Mouse (Mus musculus) limb, embryonic 13.5 days (tissue): ENCODE measurements around the gene Anapc16. TPM values are rescaled to one million over a fixed set of nuclear protein-coding genes. Genes with fewer than 3 reads are reported as not detected.

Source experiments
- ATAC-seq: fragments of 200-750 bp; cut with Nextera tagmentation; 2 replicates; pipeline ENCODE4 v1.8.0; 2017; ENCODE audit warnings: low read depth, moderate number of reproducible peaks, moderate TSS enrichment; ENCODE audit not compliant: low FRiP score
- H3K27ac ChIP-seq: fragments of 300-500 bp; sonication (generic); 2 replicates; pipeline ENCODE4 v1.5.1; 2015; ENCODE audit warnings: inconsistent platforms, mild to moderate bottlenecking, moderate library complexity
- H3K27me3 ChIP-seq: fragments of 300-500 bp; sonication (generic); 2 replicates; pipeline ENCODE4 v1.6.1; 2015; ENCODE audit warnings: mild to moderate bottlenecking, inconsistent platforms
- H3K36me3 ChIP-seq: fragments of 300-500 bp; sonication (generic); 2 replicates; pipeline ENCODE4 v1.6.1; 2015; ENCODE audit warnings: inconsistent platforms, mild to moderate bottlenecking, moderate library complexity
- H3K4me1 ChIP-seq: fragments of 300-500 bp; sonication (generic); 2 replicates; pipeline ENCODE4 v1.6.1; 2015; ENCODE audit warnings: inconsistent platforms
- H3K4me2 ChIP-seq: fragments of 300-500 bp; sonication (generic); replicated peaks from 2 replicates; pipeline ENCODE4 v1.6.1; 2015; ENCODE audit warnings: inconsistent platforms, mild to moderate bottlenecking, moderate library complexity
- H3K4me3 ChIP-seq: fragments of 300-500 bp; sonication (generic); 2 replicates; pipeline ENCODE4 v1.5.1; 2015; ENCODE audit warnings: moderate library complexity, mild to moderate bottlenecking, inconsistent platforms
- H3K9ac ChIP-seq: fragments of 300-500 bp; sonication (generic); 2 replicates; pipeline ENCODE4 v1.6.1; 2015; ENCODE audit warnings: mild to moderate bottlenecking, inconsistent platforms
- H3K9me3 ChIP-seq: fragments of 300-500 bp; sonication (generic); 2 replicates; pipeline ENCODE4 v1.6.1; 2016; ENCODE audit warnings: inconsistent platforms
- WGBS: fragments of 180-500 bp; shearing (Covaris S2); methylation state at CpG from one replicate; pipeline ENCODE4 v1.1.7; 2015; 5-methylcytosine and 5-hydroxymethylcytosine counted together
- polyA plus RNA-seq: library from polyadenylated mRNA; unstranded; fragments of >200 nt; fragmentation: Nextera tagmentation; extraction: Ambion mirVana; gene quantifications from 2 replicates; pipeline ENCODE4 v1.2.1, GENCODE M21; 2015

Anapc16 gene
- polyA plus RNA-seq, 1 experiment from 2014 or later = 128 TPM

- H3K4me1 ChIP-seq = peaks cover 51% of the 10 kb centered on the region
- H3K9ac ChIP-seq = peak overlapping the region; percentile 78
- peaks cover 15% of the 10 kb centered on the region for H3K36me3 ChIP-seq
- no peaks in the 10 kb centered on the region for H3K27me3 ChIP-seq
- peak overlapping the region; percentile 95 for H3K4me3 ChIP-seq
- WGBS = 20% methylated on average over 16 of the region's 16 CpGs
- H3K4me2 ChIP-seq = peak overlapping the region; percentile 90
- no peak for ATAC-seq
- H3K9me3 ChIP-seq = no peaks in the 10 kb centered on the region
- peak overlapping the region; percentile 95 for H3K27ac ChIP-seq
Measured at GRCm38 (mm10) chr10:59952781-59953563, 50.0 kb downstream of the Anapc16 start.

DNA sequence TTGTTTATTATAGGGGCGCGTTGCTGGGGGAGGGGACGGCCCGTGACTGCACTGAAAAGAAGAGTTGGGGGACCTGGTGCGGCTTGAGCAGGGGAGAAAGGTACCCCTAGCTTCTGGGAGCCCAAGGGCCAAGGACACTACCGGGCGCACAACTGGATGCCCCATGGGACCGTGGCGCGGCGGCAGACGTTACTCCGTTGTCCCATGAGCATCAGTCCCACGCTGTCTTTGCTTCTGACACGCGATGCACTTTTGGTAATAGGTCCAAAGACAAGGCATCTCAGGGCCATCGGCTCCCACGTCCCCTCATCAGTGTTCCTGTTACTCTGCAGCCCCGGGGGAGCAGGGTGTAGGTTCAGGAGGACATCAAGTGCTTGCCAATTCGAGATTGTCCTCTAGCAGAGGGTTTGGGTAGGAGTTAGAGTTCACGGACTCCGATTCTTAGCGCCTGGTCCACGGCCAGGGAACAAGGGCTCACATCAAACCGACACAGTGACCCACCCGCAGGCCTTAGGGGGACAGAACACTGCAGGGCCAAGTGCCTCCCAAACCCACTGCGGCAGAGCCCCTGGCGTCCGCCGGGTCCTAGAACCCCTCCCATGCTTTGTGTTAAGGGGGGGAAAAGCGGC is 50.7 kb downstream of the Anapc16 start:
- Histone ChIP-seq H3K4me2 (peak overlapping the region; percentile 90), H3K4me1 (peaks cover 46% of the 10 kb centered on the region), H3K27ac (peak overlapping the region; percentile 95), H3K4me3 (peak overlapping the region; percentile 95), H3K9me3 (no peaks in the 10 kb centered on the region), H3K36me3 (peaks cover 15% of the 10 kb centered on the region), H3K27me3 (no peaks in the 10 kb centered on the region), H3K9ac (peak overlapping the region; percentile 78)
- WGBS = under 1% methylated on average over 31 of the region's 31 CpGs
- ATAC-seq = peak; percentile 24; the same call in 1 of the 2 replicates

GRCm38 (mm10) chr10:59951211-59952151 is 51.5 kb downstream of the Anapc16 start, which contains the start of gene Ddit4:
Ddit4 (minus strand) TSS chr10:59951834.
- H3K9me3 ChIP-seq = no peaks in the 10 kb centered on the region
- H3K27ac ChIP-seq = peak within 1 kb of the TSS; percentile 95
- H3K4me1 ChIP-seq = peaks cover 38% of the 10 kb centered on the region
- H3K27me3 ChIP-seq = no peaks in the 10 kb centered on the region
- under 1% methylated on average over 76 of the region's 76 CpGs for WGBS
- peak; percentile 98 for ATAC-seq
- peak within 1 kb of the TSS; percentile 98 for H3K9ac ChIP-seq
- peak within 1 kb of the TSS; percentile 95 for H3K4me3 ChIP-seq
- H3K4me2 ChIP-seq = peak within 1 kb of the TSS; percentile 90
- peaks cover 15% of the 10 kb centered on the region for H3K36me3 ChIP-seq

DNA sequence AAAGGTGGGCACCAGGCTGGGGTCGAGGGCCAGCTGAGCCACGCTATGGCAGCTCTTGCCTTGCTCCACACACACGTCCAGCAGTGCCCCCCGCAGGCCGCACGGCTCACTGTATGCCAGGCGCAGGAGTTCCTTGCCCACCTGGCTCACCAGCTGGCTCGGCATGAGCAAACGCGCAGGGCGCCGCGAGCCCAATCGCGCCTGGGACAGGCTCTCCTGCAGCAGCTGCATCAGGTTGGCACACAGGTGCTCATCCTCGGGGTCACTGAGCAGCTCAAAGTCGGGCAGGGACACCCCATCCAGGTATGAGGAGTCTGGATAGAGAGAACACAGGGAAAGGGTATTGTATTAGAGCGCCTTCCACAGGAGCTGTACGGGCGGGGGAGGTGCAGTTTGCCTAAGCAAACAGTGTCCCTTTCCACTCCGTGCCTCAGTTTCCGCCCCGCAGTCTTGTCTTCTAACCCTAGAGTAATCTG is 52.2 kb downstream of the Anapc16 start:
- Histone ChIP-seq H3K27ac (peak overlapping the region; percentile 91), H3K4me2 (peak overlapping the region; percentile 90), H3K4me1 (peaks cover 35% of the 10 kb centered on the region), H3K27me3 (no peaks in the 10 kb centered on the region), H3K4me3 (peak overlapping the region; percentile 95), H3K9me3 (no peaks in the 10 kb centered on the region), H3K9ac (peak overlapping the region; percentile 98), H3K36me3 (peaks cover 15% of the 10 kb centered on the region)
- 0 out of 2 replicates have a peak, but pooled peaks have one; percentile 9 for ATAC-seq
- WGBS = under 1% methylated on average over 23 of the region's 23 CpGs

GRCm38 (mm10) chr10:59949783-59950605 is 52.9 kb downstream of the Anapc16 start:
- no peak for ATAC-seq
- Histone ChIP-seq H3K9me3 (no peaks in the 10 kb centered on the region), H3K4me3 (peak overlapping the region; percentile 95), H3K36me3 (peaks cover 15% of the 10 kb centered on the region), H3K4me2 (peak overlapping the region; percentile 90), H3K27me3 (no peaks in the 10 kb centered on the region), H3K4me1 (peaks cover 35% of the 10 kb centered on the region), H3K27ac (peak overlapping the region; percentile 91), H3K9ac (peak overlapping the region; percentile 98)
- WGBS = 37% methylated on average over 15 of the region's 15 CpGs

GRCm38 (mm10) chr10:59949255-59949648 is 53.7 kb downstream of the Anapc16 start:
- peaks cover 15% of the 10 kb centered on the region for H3K36me3 ChIP-seq
- no peaks in the 10 kb centered on the region for H3K27me3 ChIP-seq
- peaks cover 35% of the 10 kb centered on the region for H3K4me1 ChIP-seq
- peak overlapping the region; percentile 98 for H3K9ac ChIP-seq
- peak overlapping the region; percentile 23; the same call in 1 of the 2 replicates for H3K27ac ChIP-seq
- H3K4me2 ChIP-seq = peak overlapping the region; percentile 90
- no peaks in the 10 kb centered on the region for H3K9me3 ChIP-seq
- no peak for ATAC-seq
- H3K4me3 ChIP-seq = peak overlapping the region; percentile 95
- 76% methylated on average over 1 of the region's 1 CpGs for WGBS

DNA sequence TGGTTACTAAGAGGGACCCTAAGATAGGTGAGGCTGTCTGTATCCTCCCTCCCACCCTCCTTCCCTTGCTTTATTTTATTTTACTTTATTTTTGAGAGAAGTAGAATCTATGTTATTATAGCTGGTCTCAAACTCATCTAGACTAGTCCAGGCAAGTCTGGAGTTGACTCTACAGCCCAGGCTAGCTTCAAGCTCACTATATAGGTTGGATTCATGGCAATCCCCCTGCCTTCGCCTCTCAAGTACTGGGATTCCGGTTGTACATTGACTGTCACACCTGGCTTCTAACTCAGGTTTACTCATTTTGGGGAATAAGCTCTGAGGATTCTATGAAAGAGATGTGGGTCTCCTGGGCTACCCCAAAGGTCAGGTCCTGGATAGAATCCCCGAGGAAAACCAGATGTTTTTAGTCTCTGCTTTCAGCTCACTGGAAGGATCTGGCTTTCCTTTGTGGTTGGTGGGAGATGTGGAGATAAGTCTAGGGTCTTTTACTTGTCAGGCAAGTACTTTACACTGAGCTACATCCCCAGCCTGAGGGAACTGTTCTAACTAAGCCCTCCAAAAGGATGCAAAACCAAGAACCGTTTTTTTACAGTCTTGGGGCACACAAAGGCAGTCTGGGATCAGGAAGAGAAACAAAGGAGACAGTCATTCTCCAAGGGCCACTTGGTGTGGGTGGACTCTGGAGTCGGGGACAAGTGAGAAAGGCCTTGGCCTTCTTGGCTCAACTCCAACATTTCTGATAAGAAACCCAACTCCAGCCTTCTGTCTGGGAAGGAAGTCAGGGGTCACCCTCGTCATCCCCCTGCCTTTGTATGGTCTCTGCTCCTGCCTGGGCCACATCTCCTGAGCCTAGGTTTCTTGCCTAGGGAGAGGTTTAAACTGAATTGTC is 54.3 kb downstream of the Anapc16 start:
- Histone ChIP-seq H3K4me2 (peak overlapping the region; percentile 90), H3K4me1 (peaks cover 38% of the 10 kb centered on the region), H3K9ac (peak overlapping the region; percentile 98; the same call in 1 of the 2 replicates), H3K27ac (peak overlapping the region; percentile 23; the same call in 1 of the 2 replicates), H3K9me3 (no peaks in the 10 kb centered on the region), H3K27me3 (no peaks in the 10 kb centered on the region), H3K36me3 (peaks cover 15% of the 10 kb centered on the region), H3K4me3 (peak overlapping the region; percentile 95)
- WGBS = 42% methylated on average over 6 of the region's 6 CpGs
- no peak for ATAC-seq

DNA sequence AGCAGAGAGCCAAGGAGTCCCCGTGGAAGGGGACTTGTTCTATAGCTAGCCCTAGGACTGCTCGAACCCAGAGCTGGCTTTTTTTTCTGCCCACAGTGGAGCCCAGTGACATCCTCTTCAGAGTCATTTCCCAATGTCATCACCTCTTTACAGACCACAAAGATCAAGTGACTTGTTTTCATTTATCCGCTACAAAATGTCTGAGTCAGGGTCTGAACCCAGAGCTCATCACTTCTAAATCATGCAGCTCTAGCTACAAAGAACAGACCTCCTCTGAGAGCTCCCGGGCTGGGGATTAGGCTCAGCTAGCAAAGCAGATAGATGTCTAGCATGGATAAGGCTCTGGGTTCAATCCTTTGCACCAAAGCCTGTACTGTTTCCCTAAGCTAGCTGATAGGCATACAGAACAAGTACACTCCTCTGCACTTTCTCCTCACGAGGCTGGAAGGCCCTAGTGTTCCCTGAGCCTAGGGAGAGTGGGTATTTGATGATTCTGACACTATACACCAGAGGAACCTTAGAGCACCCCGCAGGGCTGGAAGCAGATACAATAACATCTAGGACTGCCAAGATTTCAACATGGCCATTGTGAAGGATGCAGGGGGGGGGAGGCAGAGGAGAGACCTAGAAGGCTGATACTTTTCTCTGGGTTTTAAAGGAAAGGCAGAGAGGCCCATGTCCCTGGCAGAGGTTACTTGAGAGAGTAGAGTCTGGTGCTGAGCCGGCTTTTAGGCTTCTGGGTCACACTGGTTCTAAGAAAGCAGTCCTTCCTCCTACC is 55.5 kb downstream of the Anapc16 start:
- 65% methylated on average over 7 of the region's 7 CpGs for WGBS
- Histone ChIP-seq H3K9me3 (no peaks in the 10 kb centered on the region), H3K4me3 (no peak overlapping the region), H3K27ac (peak overlapping the region; percentile 40; the same call in 1 of the 2 replicates), H3K27me3 (no peaks in the 10 kb centered on the region), H3K4me2 (no peak overlapping the region), H3K36me3 (peaks cover 15% of the 10 kb centered on the region), H3K9ac (no peak overlapping the region), H3K4me1 (peaks cover 42% of the 10 kb centered on the region)
- no peak for ATAC-seq

DNA sequence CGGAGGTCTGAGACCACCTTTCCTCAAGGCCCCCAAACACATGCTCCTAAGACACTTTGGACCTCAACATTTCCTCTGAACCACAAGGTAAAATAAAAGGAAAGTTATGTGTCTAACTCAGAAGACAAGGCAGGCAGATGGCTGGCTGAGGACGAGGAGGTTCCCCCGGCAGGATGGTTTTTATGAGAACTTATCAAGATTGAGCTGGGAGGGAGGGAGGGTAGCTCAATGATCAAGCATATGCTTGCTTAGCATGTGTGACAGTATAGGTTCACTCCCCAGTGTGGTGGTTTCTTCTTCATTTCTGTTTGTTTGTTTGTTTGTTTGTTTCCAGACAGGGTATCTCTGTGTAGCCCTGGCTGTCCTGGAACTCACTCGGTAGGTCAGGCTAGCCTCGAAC is 56.6 kb downstream of the Anapc16 start:
- 81% methylated on average over 5 of the region's 5 CpGs for WGBS
- Histone ChIP-seq H3K27me3 (no peaks in the 10 kb centered on the region), H3K9ac (no peak overlapping the region), H3K4me1 (peaks cover 49% of the 10 kb centered on the region), H3K27ac (no peak overlapping the region), H3K36me3 (peaks cover 15% of the 10 kb centered on the region), H3K4me2 (no peak overlapping the region), H3K9me3 (no peaks in the 10 kb centered on the region), H3K4me3 (no peak overlapping the region)
- no peak for ATAC-seq

- no peak overlapping the region for H3K27ac ChIP-seq
- H3K4me3 ChIP-seq = no peak overlapping the region
- H3K9ac ChIP-seq = no peak overlapping the region
- no peaks in the 10 kb centered on the region for H3K27me3 ChIP-seq
- no peak overlapping the region for H3K4me2 ChIP-seq
- 91% methylated on average over 3 of the region's 3 CpGs for WGBS
- H3K9me3 ChIP-seq = no peaks in the 10 kb centered on the region
- H3K36me3 ChIP-seq = peaks cover 15% of the 10 kb centered on the region
- no peak for ATAC-seq
- peaks cover 48% of the 10 kb centered on the region for H3K4me1 ChIP-seq
Measured at GRCm38 (mm10) chr10:59945416-59945815, 57.5 kb downstream of the Anapc16 start.
